Mouse (Mus musculus): ENCODE results near the gene 6330409D20Rik. TPM values are rescaled to one million over a fixed set of nuclear protein-coding genes. Genes with fewer than 3 reads are reported as not detected.
A peak's percentile ranks its signal among the peaks of the same experiment; 100 is the strongest.

6330409D20Rik gene
- total RNA-seq, 1 experiment from 2014 or later, result not detected

- ATAC-seq (ENCODE audit: extremely low read depth, insufficient number of reproducible peaks, low FRiP score, poor library complexity, severe bottlenecking), result no peak
Measured at GRCm38 (mm10) chr2:32730854-32731253, 10.0 kb downstream of the 6330409D20Rik start.

DNA sequence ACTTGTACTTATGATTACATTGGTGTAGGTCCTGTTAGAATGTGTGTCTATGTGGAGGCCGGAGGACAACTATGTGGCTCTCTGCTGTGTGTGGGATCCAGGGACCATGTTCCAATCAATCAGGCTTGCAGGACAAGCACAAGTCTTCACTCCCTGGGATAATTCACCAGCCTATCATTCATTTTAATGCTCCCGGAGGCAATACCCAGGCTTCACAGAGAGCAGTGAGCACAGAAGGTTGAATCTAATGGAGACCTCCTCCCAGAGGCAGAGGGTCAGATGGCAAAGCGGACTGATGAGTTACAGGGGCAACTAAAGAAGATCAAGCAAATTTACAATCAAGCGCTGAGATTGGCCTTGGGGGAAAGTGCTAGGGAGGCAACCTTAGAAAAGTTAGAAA, 11.3 kb downstream of the 6330409D20Rik start:
- ATAC-seq (ENCODE audit: extremely low read depth, insufficient number of reproducible peaks, low FRiP score, poor library complexity, severe bottlenecking), result no peak

DNA sequence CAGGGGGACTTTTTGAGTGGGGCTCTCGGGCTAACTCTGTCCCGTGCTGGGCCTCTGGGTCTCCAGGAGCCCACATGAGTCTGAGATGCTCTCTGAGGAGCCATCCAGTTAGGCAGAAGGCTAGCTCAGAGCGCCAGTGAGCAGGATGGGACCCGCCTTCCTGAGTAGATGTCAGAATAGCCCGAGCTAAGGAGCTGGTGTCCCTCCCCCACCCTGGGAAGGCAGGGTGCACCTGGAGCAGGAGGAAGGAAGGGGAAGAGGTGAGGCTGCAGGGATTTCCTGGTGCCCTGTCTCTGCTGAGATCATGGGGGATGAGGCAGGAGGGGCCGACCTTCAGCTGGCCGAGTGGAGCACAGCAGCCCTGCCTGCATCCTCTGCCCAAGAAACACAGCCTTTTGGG, 12.4 kb downstream of the 6330409D20Rik start:
- no peak for ATAC-seq (ENCODE audit: extremely low read depth, insufficient number of reproducible peaks, low FRiP score, poor library complexity, severe bottlenecking)

GRCm38 (mm10) chr2:32727435-32727834, 13.4 kb downstream of the 6330409D20Rik start:
- ATAC-seq (ENCODE audit: extremely low read depth, insufficient number of reproducible peaks, low FRiP score, poor library complexity, severe bottlenecking), result peak; percentile 94

DNA sequence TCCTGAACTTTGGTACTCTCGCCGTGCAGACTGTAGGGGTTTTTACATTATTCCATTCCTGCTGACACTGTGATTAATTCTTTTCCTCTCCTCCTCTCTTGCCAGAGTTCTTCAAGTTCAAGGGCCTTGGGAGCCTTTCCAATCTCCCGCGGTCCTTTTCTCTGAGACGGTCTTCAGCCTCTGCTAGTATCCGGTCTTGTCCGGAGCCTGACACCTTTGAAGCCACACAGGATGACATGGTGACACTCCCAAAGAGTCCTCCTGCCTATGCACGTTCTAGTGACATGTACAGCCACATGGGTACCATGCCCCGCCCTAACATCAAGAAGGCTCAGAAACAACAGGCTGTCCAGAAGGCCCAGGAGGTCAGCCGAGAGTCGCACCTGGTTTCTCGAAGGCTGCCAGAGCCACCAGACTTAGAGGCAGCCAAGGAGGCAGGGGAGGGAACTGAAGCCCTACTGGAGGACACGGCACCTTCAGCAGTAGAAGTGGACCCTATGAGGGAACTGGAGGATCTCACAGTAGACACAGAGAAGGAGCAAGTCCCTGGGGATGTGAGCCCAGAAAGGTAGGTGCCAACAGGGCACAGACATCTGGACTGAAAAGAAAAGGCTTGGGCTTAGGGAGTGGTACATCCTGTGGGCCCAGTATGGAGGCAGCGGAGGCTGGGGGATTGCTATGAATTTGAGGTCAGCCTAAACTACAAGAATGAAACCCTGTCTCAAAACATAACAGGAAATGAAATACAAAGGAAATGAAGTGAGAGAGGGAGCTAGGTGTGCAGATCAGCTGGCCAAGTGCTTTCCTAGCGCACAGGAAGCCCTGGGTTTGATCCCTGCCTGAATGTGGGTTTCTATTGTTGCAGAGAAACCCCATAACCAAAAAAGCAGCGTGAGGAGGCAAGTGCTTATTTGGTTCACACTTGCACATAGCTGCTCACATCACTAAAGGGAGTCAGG, 15.7 kb downstream of the 6330409D20Rik start:
- ATAC-seq (ENCODE audit: extremely low read depth, insufficient number of reproducible peaks, low FRiP score, poor library complexity, severe bottlenecking), result no peak

GRCm38 (mm10) chr2:32724149-32724548, 16.7 kb downstream of the 6330409D20Rik start:
- no peak for ATAC-seq (ENCODE audit: extremely low read depth, insufficient number of reproducible peaks, low FRiP score, poor library complexity, severe bottlenecking)

DNA sequence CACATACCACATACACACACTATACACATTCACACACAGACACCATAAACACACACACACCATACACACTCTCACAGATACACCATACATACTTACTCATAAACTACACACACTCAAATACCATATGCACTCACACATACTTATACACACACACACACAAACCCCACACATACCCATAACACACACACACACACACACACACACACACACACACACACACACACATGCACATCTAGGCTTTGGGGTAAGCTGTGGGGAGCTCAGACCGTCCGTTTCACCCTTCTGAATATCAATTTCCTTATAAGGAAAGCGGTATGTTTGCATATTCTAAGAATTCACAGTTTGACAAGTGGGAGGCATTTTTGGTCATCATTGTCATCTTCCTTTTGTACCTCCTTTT, 18.2 kb downstream of the 6330409D20Rik start:
- no peak for ATAC-seq (ENCODE audit: extremely low read depth, insufficient number of reproducible peaks, low FRiP score, poor library complexity, severe bottlenecking)

GRCm38 (mm10) chr2:32722046-32722445, 18.8 kb downstream of the 6330409D20Rik start:
- peak; percentile 18 for ATAC-seq (ENCODE audit: extremely low read depth, insufficient number of reproducible peaks, low FRiP score, poor library complexity, severe bottlenecking)

- no peak for ATAC-seq (ENCODE audit: extremely low read depth, insufficient number of reproducible peaks, low FRiP score, poor library complexity, severe bottlenecking)
Measured at GRCm38 (mm10) chr2:32720681-32721229, 20.1 kb downstream of the 6330409D20Rik start, which contains the start of gene Sh2d3c. Gene Sh2d3c, plus strand, starts transcription at chr2:32721055.

DNA sequence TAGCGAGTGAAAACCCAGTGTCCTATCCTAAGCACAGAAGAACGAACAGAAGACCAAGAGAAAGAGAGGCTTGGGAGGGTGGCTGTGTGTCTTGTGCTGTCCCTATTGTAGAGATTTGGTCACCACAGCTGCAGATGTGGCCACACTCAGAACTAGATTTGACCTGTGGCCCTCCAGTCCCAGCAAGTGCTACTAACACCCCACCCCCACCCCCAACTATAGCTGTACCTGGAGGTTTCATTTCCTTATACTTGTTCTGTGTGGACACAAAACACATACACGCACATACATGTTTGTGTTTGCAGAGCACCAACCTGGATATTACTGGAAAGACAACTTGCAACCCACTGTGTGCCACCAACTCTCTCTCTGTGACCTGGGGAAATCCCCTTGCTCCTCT, 20.8 kb downstream of the 6330409D20Rik start:
- no peak for ATAC-seq (ENCODE audit: extremely low read depth, insufficient number of reproducible peaks, low FRiP score, poor library complexity, severe bottlenecking)

DNA sequence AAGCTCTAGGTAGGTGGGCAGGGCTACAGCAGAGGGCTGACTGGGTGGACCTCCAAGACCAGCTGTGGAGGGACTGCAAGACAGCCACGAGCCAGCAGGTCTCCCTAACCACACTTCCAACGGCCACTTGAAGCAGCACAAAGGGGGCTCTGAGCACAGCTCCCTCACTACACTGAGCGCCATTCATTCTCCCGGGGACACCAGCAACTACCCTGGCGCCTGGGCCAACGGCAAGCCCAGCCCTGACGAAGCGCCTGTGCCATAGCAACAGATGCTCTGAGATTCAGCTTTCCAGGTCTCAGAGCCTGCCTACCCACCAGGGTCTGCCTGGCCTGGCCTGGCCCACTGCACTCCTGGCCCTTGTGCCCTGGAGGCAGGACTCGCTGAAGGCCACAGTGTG, 22.1 kb downstream of the 6330409D20Rik start:
- ATAC-seq (ENCODE audit: extremely low read depth, insufficient number of reproducible peaks, low FRiP score, poor library complexity, severe bottlenecking), result no peak

- ATAC-seq (ENCODE audit: extremely low read depth, insufficient number of reproducible peaks, low FRiP score, poor library complexity, severe bottlenecking), result peak; percentile 55
Measured at GRCm38 (mm10) chr2:32714987-32715425, 25.8 kb downstream of the 6330409D20Rik start.

DNA sequence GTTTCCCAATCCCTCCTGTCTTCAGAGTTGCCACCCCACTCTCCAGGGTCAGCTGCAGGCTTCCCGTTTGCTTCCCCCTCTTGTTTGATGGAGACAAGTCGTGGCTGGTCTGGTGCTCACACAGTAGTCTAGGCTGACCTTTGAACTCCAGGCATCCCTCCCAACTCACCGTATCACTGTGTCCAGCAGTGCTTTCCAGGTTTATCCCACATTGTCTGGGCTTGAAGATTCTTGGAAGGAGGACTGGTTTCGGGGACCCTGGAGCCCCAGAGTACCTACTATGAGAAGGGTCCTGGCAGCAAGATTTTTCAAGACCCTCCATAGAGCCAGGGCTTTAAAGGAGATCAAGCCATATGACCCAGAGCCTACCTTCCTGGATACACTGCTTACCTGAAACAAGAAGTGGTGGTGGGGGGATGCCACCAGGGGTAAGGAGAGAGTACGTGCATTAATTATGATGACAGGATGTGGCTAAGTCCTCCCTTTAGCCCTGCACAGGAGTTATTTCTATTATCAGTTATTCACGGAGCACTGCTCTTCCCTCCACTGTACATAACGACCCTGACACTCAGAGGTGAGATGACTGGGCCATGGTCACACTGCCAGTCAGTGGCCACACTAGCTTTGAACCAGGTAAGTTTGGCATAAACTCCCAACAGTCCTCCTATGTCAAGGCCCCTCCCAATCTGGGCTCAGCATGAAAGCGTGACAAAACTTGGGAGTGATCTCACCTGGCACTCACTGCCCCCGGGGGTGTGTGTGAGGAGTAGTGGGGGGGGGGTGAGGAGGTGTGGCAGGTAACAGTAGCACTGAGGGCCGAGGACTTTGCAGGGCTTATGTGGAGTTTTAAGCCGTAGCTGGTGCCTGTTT, 26.5 kb downstream of the 6330409D20Rik start:
- ATAC-seq (ENCODE audit: extremely low read depth, insufficient number of reproducible peaks, low FRiP score, poor library complexity, severe bottlenecking), result no peak

- ATAC-seq (ENCODE audit: extremely low read depth, insufficient number of reproducible peaks, low FRiP score, poor library complexity, severe bottlenecking), result peak; percentile 36
Measured at GRCm38 (mm10) chr2:32712934-32713817, 27.6 kb downstream of the 6330409D20Rik start, which contains the start of gene Cdk9. Gene Cdk9, minus strand, starts transcription at chr2:32713076.

- peak; percentile 27; the same call in 1 of the 2 replicates for ATAC-seq (ENCODE audit: extremely low read depth, insufficient number of reproducible peaks, low FRiP score, poor library complexity, severe bottlenecking)
Measured at GRCm38 (mm10) chr2:32712586-32712933, 28.3 kb downstream of the 6330409D20Rik start.

GRCm38 (mm10) chr2:32712108-32712551, 28.7 kb downstream of the 6330409D20Rik start:
- no peak for ATAC-seq (ENCODE audit: extremely low read depth, insufficient number of reproducible peaks, low FRiP score, poor library complexity, severe bottlenecking)

- ATAC-seq (ENCODE audit: extremely low read depth, insufficient number of reproducible peaks, low FRiP score, poor library complexity, severe bottlenecking), result no peak
Measured at GRCm38 (mm10) chr2:32711301-32712056, 29.3 kb downstream of the 6330409D20Rik start.

Data from neutrophil, adult 5-6 weeks (primary cell).